Mouse (Mus musculus) C2C12 (cell line): ENCODE measurements around the gene Wdr34. TPM values are rescaled to one million over a fixed set of nuclear protein-coding genes. Genes with fewer than 3 reads are reported as not detected.

ENCODE experiments used
- microRNA-seq: library from miRNA; unstranded; fragments of <30 nt; microRNA quantifications from one replicate; pipeline ENCODE4, GENCODE M21; 2019; ENCODE audit warnings: borderline microRNAs expressed
- polyA plus RNA-seq: library from polyadenylated mRNA; unstranded; fragments of >200 nt; fragmentation: generic; extraction: Trizol; gene quantifications from one replicate; pipeline ENCODE4 v1.2.1, GENCODE M21; 2012; ENCODE audit warnings: missing spikeins

Wdr34 gene
- polyA plus RNA-seq, 1 experiment = 16.4 TPM

Small RNAs within 50 kb of the gene (microRNA-seq; reads per million reads assigned to microRNA genes)
- 1.5 reads per million, percentile 33 among the genes with 10 or more reads in this experiment for gene Mir6997

Other genes with a start within 250 kb of the Wdr34 start
- gene Slc27a4, start 246.2 kb downstream of the Wdr34 start, polyA plus RNA-seq = 19.7 TPM
- 67.1 TPM for gene Urm1, start 228.8 kb downstream of the Wdr34 start, polyA plus RNA-seq
- 3.3 TPM for gene Cercam, start 179.7 kb downstream of the Wdr34 start, polyA plus RNA-seq
- gene Odf2, start 159.7 kb downstream of the Wdr34 start, polyA plus RNA-seq = 31.3 TPM
- gene Gle1, start 113.5 kb downstream of the Wdr34 start, polyA plus RNA-seq = 30.2 TPM
- gene Sptan1, start 83.3 kb downstream of the Wdr34 start, polyA plus RNA-seq = 93.4 TPM
- 312 TPM for gene Set, start 8.5 kb upstream of the Wdr34 start, polyA plus RNA-seq
- 5.5 TPM for gene Pkn3, start 28.8 kb upstream of the Wdr34 start, polyA plus RNA-seq
- 31.5 TPM for gene Zdhhc12, start 44.8 kb upstream of the Wdr34 start, polyA plus RNA-seq
- 7.2 TPM for gene Zer1, start 75.7 kb upstream of the Wdr34 start, polyA plus RNA-seq
- 25.3 TPM for gene Tbc1d13, start 84.9 kb upstream of the Wdr34 start, polyA plus RNA-seq
- gene Endog, start 122.6 kb upstream of the Wdr34 start, polyA plus RNA-seq = 16.1 TPM
- 33.4 TPM for gene Spout1, start 129.6 kb upstream of the Wdr34 start, polyA plus RNA-seq
- gene Kyat1, start 157.0 kb upstream of the Wdr34 start, polyA plus RNA-seq = 2.7 TPM
- 20.6 TPM for gene Lrrc8a, start 188.8 kb upstream of the Wdr34 start, polyA plus RNA-seq
- gene Gm28035, start 191.7 kb upstream of the Wdr34 start, polyA plus RNA-seq = 0.01 TPM
- gene Phyhd1, start 217.3 kb upstream of the Wdr34 start, polyA plus RNA-seq = 1.4 TPM
- 0.16 TPM for gene Gm28038, start 232.2 kb upstream of the Wdr34 start, polyA plus RNA-seq
- gene Dolk, start 237.5 kb upstream of the Wdr34 start, polyA plus RNA-seq = 28.3 TPM
- 54.6 TPM for gene Nup188, start 237.5 kb upstream of the Wdr34 start, polyA plus RNA-seq